Mouse (Mus musculus) embryonic facial prominence, embryonic 13.5 days (tissue): Measurements from ENCODE around the gene Gm10130. TPM values are rescaled to one million over a fixed set of nuclear protein-coding genes. Genes with fewer than 3 reads are reported as not detected.
A peak's percentile ranks its signal among the peaks of the same experiment; 100 is the strongest.
"Not testable (repeated sequence)": the region's sequence is repeated elsewhere in the genome, so short reads cannot be mapped to it uniquely, and the experiment has no call there.

ENCODE experiments used
- ATAC-seq: fragments of 200-750 bp; cut with Nextera tagmentation; 2 replicates; pipeline ENCODE4 v1.8.0; 2017; ENCODE audit warnings: low read depth; ENCODE audit not compliant: insufficient number of reproducible peaks, insufficient read depth, low FRiP score, low TSS enrichment
- H3K27ac ChIP-seq: fragments of 300-500 bp; sonication (generic); 2 replicates; pipeline ENCODE4 v1.5.1; 2015; ENCODE audit warnings: moderate library complexity, mild to moderate bottlenecking, inconsistent platforms
- H3K27me3 ChIP-seq: fragments of 300-500 bp; sonication (generic); 2 replicates; pipeline ENCODE4 v1.6.1; 2015; ENCODE audit warnings: mild to moderate bottlenecking, inconsistent platforms
- H3K36me3 ChIP-seq: fragments of 300-500 bp; sonication (generic); 2 replicates; pipeline ENCODE4 v1.6.1; 2015; ENCODE audit warnings: mild to moderate bottlenecking, inconsistent platforms
- H3K4me1 ChIP-seq: fragments of 300-500 bp; sonication (generic); 2 replicates; pipeline ENCODE4 v1.6.1; 2015; ENCODE audit warnings: inconsistent platforms
- H3K4me2 ChIP-seq: fragments of 300-500 bp; sonication (generic); 2 replicates; pipeline ENCODE4 v1.6.1; 2015; ENCODE audit warnings: moderate library complexity, mild to moderate bottlenecking, inconsistent platforms
- H3K4me3 ChIP-seq: fragments of 300-500 bp; sonication (generic); 2 replicates; pipeline ENCODE4 v1.5.1; 2015; ENCODE audit warnings: mild to moderate bottlenecking, inconsistent platforms
- H3K9ac ChIP-seq: fragments of 300-500 bp; sonication (generic); 2 replicates; pipeline ENCODE4 v1.6.1; 2015; ENCODE audit warnings: mild to moderate bottlenecking, inconsistent platforms
- H3K9me3 ChIP-seq: fragments of 300-500 bp; sonication (generic); 2 replicates; pipeline ENCODE4 v1.6.1; 2016; ENCODE audit warnings: inconsistent platforms
- WGBS: fragments of 180-500 bp; shearing (Covaris S2); methylation state at CpG from one replicate; pipeline ENCODE4 v1.1.7; 2015; ENCODE audit warnings: mixed read lengths; 5-methylcytosine and 5-hydroxymethylcytosine counted together
- polyA plus RNA-seq: library from polyadenylated mRNA; unstranded; fragments of >200 nt; fragmentation: Nextera tagmentation; extraction: Ambion mirVana; gene quantifications from 2 replicates; pipeline ENCODE4 v1.2.1, GENCODE M21; 2015

Gm10130 gene
- polyA plus RNA-seq: 4.0 and 6.7 TPM in 2 replicates

DNA sequence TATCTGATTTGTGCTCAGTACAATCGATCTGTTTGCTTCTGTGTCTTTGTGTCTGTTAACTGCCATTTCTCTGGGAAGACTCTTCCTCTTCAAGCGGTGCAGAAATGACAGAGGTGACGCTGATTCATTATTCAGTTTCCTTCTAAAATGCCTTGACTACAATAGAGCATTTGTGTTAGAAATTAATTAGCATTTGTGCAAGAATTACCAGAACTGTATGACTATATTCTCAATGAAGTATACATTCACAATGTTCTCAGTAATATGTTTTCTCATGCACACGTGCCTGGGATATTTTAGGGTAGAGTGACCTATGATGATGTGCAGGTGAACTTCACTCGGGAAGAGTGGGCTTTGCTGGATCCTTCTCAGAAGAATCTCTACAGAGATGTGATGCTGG lies at the start of gene Gm10130:
Gene Gm10130 (plus strand): TSS at position 301 of the 400 bp plus-strand sequence.
- no peaks in the 10 kb centered on the region for H3K27me3 ChIP-seq
- no peak for ATAC-seq
- H3K27ac ChIP-seq: no peak within 1 kb of the TSS
- H3K9me3 ChIP-seq: peaks cover 65% of the 10 kb centered on the region
- no peaks in the 10 kb centered on the region for H3K4me1 ChIP-seq
- no peak within 1 kb of the TSS for H3K4me3 ChIP-seq
- no peak within 1 kb of the TSS for H3K4me2 ChIP-seq
- WGBS: 93% methylated on average over 5 of the region's 5 CpGs
- peaks cover 58% of the 10 kb centered on the region for H3K36me3 ChIP-seq
- H3K9ac ChIP-seq: no peak within 1 kb of the TSS

GRCm38 (mm10) chr2:150293669-150294068 lies 29.8 kb upstream of the Gm10130 start:
- Histone ChIP-seq H3K9me3 (no peaks in the 10 kb centered on the region), H3K4me1 (no peaks in the 10 kb centered on the region), H3K27me3 (no peaks in the 10 kb centered on the region), H3K4me3 (no peak overlapping the region), H3K36me3 (no peaks in the 10 kb centered on the region), H3K4me2 (no peak overlapping the region), H3K9ac (no peak overlapping the region), H3K27ac (no peak overlapping the region)
- WGBS: 87% methylated on average over 6 of the region's 6 CpGs
- no peak for ATAC-seq

DNA sequence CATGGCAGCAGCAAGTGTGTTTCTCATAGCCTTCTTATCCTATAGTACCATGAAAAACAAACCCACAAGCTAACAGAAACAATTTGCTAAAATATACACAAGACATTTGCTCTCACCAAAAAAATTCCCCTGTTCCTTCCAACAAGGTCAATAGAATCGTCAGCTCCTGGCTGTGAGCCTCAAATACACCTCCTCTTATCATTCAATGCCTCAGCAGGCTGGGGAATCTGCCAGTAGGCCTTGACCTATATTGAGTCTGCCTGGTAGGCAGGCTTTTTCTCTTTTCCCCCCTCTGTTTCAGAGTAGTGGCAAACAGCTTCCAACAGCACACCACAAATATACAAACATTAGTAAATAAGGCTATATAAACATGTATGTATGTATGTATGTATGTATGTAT lies 24.4 kb upstream of the Gm10130 start:
- ATAC-seq: no peak
- no peak overlapping the region for H3K27ac ChIP-seq

GRCm38 (mm10) chr2:150307183-150307773 lies 16.2 kb upstream of the Gm10130 start:
- WGBS: 84% methylated on average over 10 of the region's 10 CpGs
- ATAC-seq: no peak
- peaks cover 5% of the 10 kb centered on the region for H3K9me3 ChIP-seq
- H3K9ac ChIP-seq: no peak overlapping the region
- no peaks in the 10 kb centered on the region for H3K4me1 ChIP-seq
- no peak overlapping the region for H3K27ac ChIP-seq
- H3K27me3 ChIP-seq: no peaks in the 10 kb centered on the region
- no peaks in the 10 kb centered on the region for H3K36me3 ChIP-seq
- H3K4me3 ChIP-seq: no peak overlapping the region
- no peak overlapping the region for H3K4me2 ChIP-seq

More for the DNA sequence above, 24.4 kb upstream of the Gm10130 start:
- Histone ChIP-seq H3K4me2 (no peak overlapping the region), H3K4me1 (no peaks in the 10 kb centered on the region), H3K4me3 (no peak overlapping the region), H3K27me3 (no peaks in the 10 kb centered on the region), H3K36me3 (no peaks in the 10 kb centered on the region), H3K9ac (no peak overlapping the region), H3K9me3 (no peaks in the 10 kb centered on the region)
- 60% methylated on average over 1 of the region's 1 CpGs for WGBS

- Histone ChIP-seq H3K4me3 (peak overlapping the region; percentile 54), H3K4me2 (peak overlapping the region; percentile 60), H3K36me3 (peaks cover 22% of the 10 kb centered on the region), H3K9me3 (peaks cover 12% of the 10 kb centered on the region), H3K27ac (peak overlapping the region; percentile 34; the same call in 1 of the 2 replicates), H3K9ac (peak overlapping the region; percentile 72)
- peak; percentile 94 for ATAC-seq
- H3K4me1 ChIP-seq, H3K27me3 ChIP-seq: not testable (repeated sequence)
- 16% methylated on average over 19 of the region's 19 CpGs for WGBS
Measured at GRCm38 (mm10) chr2:150310952-150311884, 12.3 kb upstream of the Gm10130 start.

- H3K9ac ChIP-seq: no peak overlapping the region
- H3K27me3 ChIP-seq: no peaks in the 10 kb centered on the region
Measured at GRCm38 (mm10) chr2:150316140-150316539, 7.4 kb upstream of the Gm10130 start.

GRCm38 (mm10) chr2:150318973-150319372 lies 4.5 kb upstream of the Gm10130 start:
- WGBS: 97% methylated on average over 1 of the region's 1 CpGs
- peaks cover 60% of the 10 kb centered on the region for H3K36me3 ChIP-seq

More at GRCm38 (mm10) chr2:150316140-150316539, 7.4 kb upstream of the Gm10130 start:
- H3K27ac ChIP-seq: no peak overlapping the region
- H3K36me3 ChIP-seq: peaks cover 48% of the 10 kb centered on the region
- no peak for ATAC-seq
- H3K9me3 ChIP-seq: peaks cover 43% of the 10 kb centered on the region
- no peak overlapping the region for H3K4me2 ChIP-seq
- no peaks in the 10 kb centered on the region for H3K4me1 ChIP-seq
- H3K4me3 ChIP-seq: no peak overlapping the region

GRCm38 (mm10) chr2:150357136-150357535 lies 33.6 kb downstream of the Gm10130 start:
- not testable (repeated sequence) for H3K9me3 ChIP-seq, H3K4me2 ChIP-seq, H3K9ac ChIP-seq, H3K4me3 ChIP-seq, H3K4me1 ChIP-seq, H3K27ac ChIP-seq, H3K27me3 ChIP-seq, H3K36me3 ChIP-seq, ATAC-seq

More at GRCm38 (mm10) chr2:150318973-150319372, 4.5 kb upstream of the Gm10130 start:
- Histone ChIP-seq H3K9ac (no peak overlapping the region), H3K27ac (no peak overlapping the region), H3K4me3 (no peak overlapping the region), H3K4me1 (no peaks in the 10 kb centered on the region), H3K9me3 (peaks cover 66% of the 10 kb centered on the region), H3K4me2 (no peak overlapping the region), H3K27me3 (no peaks in the 10 kb centered on the region)
- no peak for ATAC-seq

- H3K27me3 ChIP-seq, H3K36me3 ChIP-seq, H3K4me1 ChIP-seq, H3K9me3 ChIP-seq: not testable (repeated sequence)
- H3K4me2 ChIP-seq: peak within 1 kb of the TSS; percentile 58
- 6% methylated on average over 17 of the region's 17 CpGs for WGBS
- ATAC-seq: peak; percentile 94
- H3K27ac ChIP-seq: peak within 1 kb of the TSS; percentile 86
- H3K9ac ChIP-seq: peak within 1 kb of the TSS; percentile 82
- H3K4me3 ChIP-seq: peak within 1 kb of the TSS; percentile 65
Measured at GRCm38 (mm10) chr2:150362113-150362877, 38.8 kb downstream of the Gm10130 start, which contains the start of gene 3300002I08Rik. 3300002I08Rik (minus strand) TSS chr2:150362765.

DNA sequence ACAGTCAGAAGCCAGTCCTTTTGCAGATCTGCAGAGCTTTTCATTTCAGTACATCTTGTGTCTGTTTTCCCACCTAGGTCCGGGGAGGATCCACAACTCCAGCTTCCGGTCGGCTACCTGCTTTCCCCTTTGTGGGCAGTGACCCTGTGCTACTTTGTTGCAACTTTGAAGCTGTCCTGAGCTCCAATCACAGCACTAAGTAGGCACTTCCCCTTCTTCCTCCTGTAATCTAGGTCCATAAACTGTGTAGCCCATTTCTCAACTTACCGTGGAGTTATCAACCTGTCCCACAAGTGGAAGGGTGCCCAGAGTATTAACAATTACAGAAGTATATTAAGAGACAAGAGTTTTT lies 39.4 kb downstream of the Gm10130 start:
- peak overlapping the region; percentile 65 for H3K4me3 ChIP-seq
- no peaks in the 10 kb centered on the region for H3K27me3 ChIP-seq
- WGBS: 11% methylated on average over 4 of the region's 4 CpGs
- H3K4me2 ChIP-seq: peak overlapping the region; percentile 58
- H3K9ac ChIP-seq: peak overlapping the region; percentile 82
- 0 out of 2 replicates have a peak, but pooled peaks cover 4% of the 10 kb centered on the region for H3K9me3 ChIP-seq
- no peaks in the 10 kb centered on the region for H3K36me3 ChIP-seq
- no peak for ATAC-seq
- H3K27ac ChIP-seq: no peak overlapping the region
- H3K4me1 ChIP-seq: no peaks in the 10 kb centered on the region

DNA sequence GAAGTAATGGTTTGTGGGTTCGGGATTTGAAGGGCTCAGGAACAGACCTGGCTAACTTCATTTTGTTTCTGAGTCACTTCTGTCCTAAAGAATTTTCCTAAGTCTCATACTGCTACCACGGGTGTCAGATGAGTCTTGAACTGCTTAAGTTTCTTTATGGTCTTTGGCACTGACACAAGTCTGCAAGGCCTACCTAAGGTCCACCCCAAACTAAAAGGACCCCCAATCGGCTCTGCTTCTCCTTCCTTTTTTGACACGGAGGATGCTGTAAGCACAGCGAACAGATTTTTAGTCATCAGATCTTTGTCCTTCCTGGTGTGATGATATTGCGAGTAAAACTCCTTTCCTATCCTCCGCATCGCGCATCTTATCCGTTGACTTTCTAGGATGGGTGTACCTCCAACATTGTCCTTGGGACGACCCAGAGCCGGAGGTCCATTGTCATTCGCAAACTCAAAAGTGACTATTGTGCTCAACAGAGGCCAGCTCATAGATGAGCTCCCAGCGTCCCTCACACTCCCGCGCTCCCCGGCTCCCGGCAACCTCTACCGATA lies 62.1 kb downstream of the Gm10130 start:
- 91% methylated on average over 19 of the region's 19 CpGs for WGBS
- H3K4me2 ChIP-seq, H3K27me3 ChIP-seq, H3K27ac ChIP-seq, H3K9ac ChIP-seq, H3K4me1 ChIP-seq, ATAC-seq, H3K36me3 ChIP-seq, H3K4me3 ChIP-seq: not testable (repeated sequence)
- H3K9me3 ChIP-seq: peaks cover 11% of the 10 kb centered on the region; the same call in 1 of the 2 replicates
